Mouse (Mus musculus) liver, embryonic 15.5 days (tissue): ENCODE data around the gene Taf10. TPM values are rescaled to one million over a fixed set of nuclear protein-coding genes. Genes with fewer than 3 reads are reported as not detected.
"Not testable (repeated sequence)": the region's sequence is repeated elsewhere in the genome, so short reads cannot be mapped to it uniquely, and the experiment has no call there.

ENCODE experiments used
- ATAC-seq: fragments of 200-750 bp; cut with Nextera tagmentation; 2 replicates; pipeline ENCODE4 v1.8.0; 2017; ENCODE audit warnings: moderate number of reproducible peaks, mild to moderate bottlenecking, moderate library complexity; ENCODE audit not compliant: insufficient read depth
- H3K27ac ChIP-seq: fragments of 300-500 bp; sonication (generic); replicated peaks from 2 replicates; pipeline ENCODE4 v1.5.1; 2015; ENCODE audit warnings: mild to moderate bottlenecking, inconsistent platforms
- H3K27me3 ChIP-seq: fragments of 300-500 bp; sonication (generic); 2 replicates; pipeline ENCODE4 v1.6.1; 2015; ENCODE audit warnings: mild to moderate bottlenecking, inconsistent platforms
- H3K36me3 ChIP-seq: fragments of 300-500 bp; sonication (generic); replicated peaks from 2 replicates; pipeline ENCODE4 v1.6.1; 2015; ENCODE audit warnings: moderate library complexity, mild to moderate bottlenecking, inconsistent platforms
- H3K4me1 ChIP-seq: fragments of 300-500 bp; sonication (generic); replicated peaks from 2 replicates; pipeline ENCODE4 v1.6.1; 2015; ENCODE audit warnings: inconsistent platforms
- H3K4me2 ChIP-seq: fragments of 300-500 bp; sonication (generic); 2 replicates; pipeline ENCODE4 v1.6.1; 2015; ENCODE audit warnings: moderate library complexity, mild to moderate bottlenecking, inconsistent platforms
- H3K4me3 ChIP-seq: fragments of 300-500 bp; sonication (generic); replicated peaks from 2 replicates; pipeline ENCODE4 v1.5.1; 2015; ENCODE audit warnings: mild to moderate bottlenecking, inconsistent platforms
- H3K9ac ChIP-seq: fragments of 300-500 bp; sonication (generic); 2 replicates; pipeline ENCODE4 v1.6.1; 2015; ENCODE audit warnings: moderate library complexity, mild to moderate bottlenecking, inconsistent platforms
- H3K9me3 ChIP-seq: fragments of 300-500 bp; sonication (generic); replicated peaks from 2 replicates; pipeline ENCODE4 v1.6.1; 2016; ENCODE audit warnings: inconsistent platforms
- WGBS: fragments of 180-500 bp; shearing (Covaris S2); methylation state at CpG from one replicate; pipeline ENCODE4 v1.1.7; 2015; ENCODE audit warnings: mixed read lengths; ENCODE audit not compliant: insufficient replicate concordance; 5-methylcytosine and 5-hydroxymethylcytosine counted together
- polyA plus RNA-seq: library from polyadenylated mRNA; unstranded; fragments of >200 nt; fragmentation: Nextera tagmentation; extraction: Ambion mirVana; gene quantifications from 2 replicates; pipeline ENCODE4 v1.2.1, GENCODE M21; 2015

Gene Taf10
- polyA plus RNA-seq, 1 experiment from 2014 or later, result 110 TPM

- 75% methylated on average over 2 of the region's 2 CpGs for WGBS
- Histone ChIP-seq H3K4me1 (peaks cover 16% of the 10 kb centered on the region), H3K4me3 (no peak overlapping the region)
Observed at GRCm38 (mm10) chr7:105752716-105753115, 8.6 kb upstream of the Taf10 start.

DNA sequence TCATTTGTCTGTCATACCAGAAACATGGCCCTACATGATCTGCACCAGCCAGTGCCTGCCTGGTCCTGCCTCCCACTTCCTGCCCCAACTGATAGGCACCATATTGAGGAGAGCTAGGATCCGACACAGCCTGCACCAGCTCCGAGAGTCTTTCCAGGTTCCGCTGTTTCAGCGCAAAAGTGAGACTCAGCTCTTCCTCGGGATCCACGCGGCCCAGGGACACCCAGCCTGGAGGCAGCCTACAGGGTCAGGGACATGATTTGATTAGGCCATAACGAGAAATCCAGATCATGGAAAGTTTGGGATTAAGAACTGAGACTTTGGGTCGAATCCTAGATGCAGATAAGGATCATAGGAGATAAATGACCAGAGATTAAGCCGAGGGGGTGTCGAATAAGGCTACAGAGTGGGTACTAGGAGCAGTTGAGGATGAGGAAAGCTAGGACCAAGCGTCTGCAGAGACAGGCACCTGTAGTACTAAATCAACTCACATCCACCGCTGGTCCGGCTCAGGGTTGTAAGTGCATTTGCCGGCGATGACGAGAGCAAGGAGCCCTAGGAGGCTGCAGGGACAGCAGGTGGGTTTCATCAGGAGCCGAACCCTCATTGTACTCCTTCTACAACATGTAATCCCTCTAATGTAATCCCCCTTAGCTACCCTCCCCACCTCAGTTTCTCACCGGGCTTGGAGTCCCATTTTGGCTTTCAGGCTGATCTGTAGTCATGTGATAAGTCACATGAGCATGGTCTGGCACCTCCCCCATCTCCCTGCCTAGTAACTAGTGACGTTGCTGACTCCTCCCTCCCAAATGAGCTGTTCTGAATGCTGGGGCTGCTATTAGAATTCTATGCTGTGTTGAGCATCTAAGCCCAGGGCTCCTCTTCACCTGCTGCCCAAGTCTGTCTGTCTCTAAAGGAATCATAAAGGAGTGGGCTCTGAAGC lies 7.6 kb upstream of the Taf10 start, which contains the start of gene Tpp1:
Tpp1 (minus strand) TSS at position 745 of the 943 bp plus-strand sequence.
- H3K27ac ChIP-seq, result peak within 1 kb of the TSS; percentile 63
- H3K4me1 ChIP-seq, result peaks cover 16% of the 10 kb centered on the region
- peak within 1 kb of the TSS; percentile 74 for H3K9ac ChIP-seq
- 21% methylated on average over 20 of the region's 20 CpGs for WGBS
- H3K4me2 ChIP-seq, result peak within 1 kb of the TSS; percentile 78
- ATAC-seq, result peak; percentile 80
- no peaks in the 10 kb centered on the region for H3K9me3 ChIP-seq
- H3K36me3 ChIP-seq, result peaks cover 30% of the 10 kb centered on the region
- no peaks in the 10 kb centered on the region for H3K27me3 ChIP-seq
- H3K4me3 ChIP-seq, result peak within 1 kb of the TSS; percentile 73

More at GRCm38 (mm10) chr7:105752716-105753115, 8.6 kb upstream of the Taf10 start:
- H3K27ac ChIP-seq, result no peak overlapping the region
- H3K9ac ChIP-seq, result no peak overlapping the region
- no peak overlapping the region for H3K4me2 ChIP-seq
- H3K27me3 ChIP-seq, result no peaks in the 10 kb centered on the region
- H3K36me3 ChIP-seq, result peaks cover 21% of the 10 kb centered on the region
- no peak for ATAC-seq
- H3K9me3 ChIP-seq, result no peaks in the 10 kb centered on the region

- ATAC-seq, result no peak
- Histone ChIP-seq H3K4me2 (no peak overlapping the region), H3K27me3 (no peaks in the 10 kb centered on the region), H3K9ac (no peak overlapping the region), H3K9me3 (no peaks in the 10 kb centered on the region), H3K27ac (no peak overlapping the region), H3K4me1 (peaks cover 39% of the 10 kb centered on the region), H3K4me3 (no peak overlapping the region), H3K36me3 (peaks cover 42% of the 10 kb centered on the region)
- WGBS, result 65% methylated on average over 2 of the region's 2 CpGs
Observed at GRCm38 (mm10) chr7:105747776-105748175, 3.6 kb upstream of the Taf10 start.

DNA sequence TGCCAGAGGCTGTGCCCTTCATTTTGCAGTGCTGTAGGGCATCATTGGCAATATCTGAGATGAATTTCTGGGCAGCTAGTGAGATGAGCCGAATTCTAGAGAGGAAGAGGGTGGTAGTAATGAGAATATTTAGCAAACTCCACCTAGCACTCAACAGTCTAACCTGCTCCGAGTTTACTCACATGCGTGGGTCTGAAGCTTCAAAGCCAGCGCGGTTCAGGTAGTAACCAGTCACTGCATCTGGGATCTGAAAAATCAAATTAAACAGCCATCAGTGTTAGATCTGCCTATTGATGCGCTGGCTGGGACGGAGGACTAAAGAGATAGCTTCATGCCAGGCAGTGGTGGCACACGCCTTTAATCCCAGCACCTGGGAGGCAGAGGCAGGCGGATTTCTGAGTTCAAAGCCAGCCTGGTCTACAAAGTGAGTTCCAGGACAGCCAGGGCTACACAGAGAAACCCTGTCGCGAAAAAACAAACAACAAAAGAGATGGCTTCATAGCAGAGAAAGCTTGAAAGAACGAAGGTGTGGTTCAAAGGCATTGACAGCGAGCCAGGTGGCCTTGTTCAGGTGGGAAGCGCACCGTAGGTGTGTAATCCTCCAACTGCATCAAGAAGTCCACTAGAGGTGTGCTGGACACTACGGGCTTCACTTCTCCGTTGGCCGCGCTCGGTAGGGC lies 775 bp downstream of the Taf10 start:
- peak overlapping the region; percentile 87 for H3K27ac ChIP-seq
- not testable (repeated sequence) for ATAC-seq, H3K9me3 ChIP-seq, H3K27me3 ChIP-seq
- H3K36me3 ChIP-seq, result peaks cover 63% of the 10 kb centered on the region
- H3K4me2 ChIP-seq, result peak overlapping the region; percentile 89
- H3K4me3 ChIP-seq, result peak overlapping the region; percentile 97
- WGBS, result 24% methylated on average over 20 of the region's 20 CpGs
- peak overlapping the region; percentile 93 for H3K9ac ChIP-seq
- H3K4me1 ChIP-seq, result peaks cover 50% of the 10 kb centered on the region

DNA sequence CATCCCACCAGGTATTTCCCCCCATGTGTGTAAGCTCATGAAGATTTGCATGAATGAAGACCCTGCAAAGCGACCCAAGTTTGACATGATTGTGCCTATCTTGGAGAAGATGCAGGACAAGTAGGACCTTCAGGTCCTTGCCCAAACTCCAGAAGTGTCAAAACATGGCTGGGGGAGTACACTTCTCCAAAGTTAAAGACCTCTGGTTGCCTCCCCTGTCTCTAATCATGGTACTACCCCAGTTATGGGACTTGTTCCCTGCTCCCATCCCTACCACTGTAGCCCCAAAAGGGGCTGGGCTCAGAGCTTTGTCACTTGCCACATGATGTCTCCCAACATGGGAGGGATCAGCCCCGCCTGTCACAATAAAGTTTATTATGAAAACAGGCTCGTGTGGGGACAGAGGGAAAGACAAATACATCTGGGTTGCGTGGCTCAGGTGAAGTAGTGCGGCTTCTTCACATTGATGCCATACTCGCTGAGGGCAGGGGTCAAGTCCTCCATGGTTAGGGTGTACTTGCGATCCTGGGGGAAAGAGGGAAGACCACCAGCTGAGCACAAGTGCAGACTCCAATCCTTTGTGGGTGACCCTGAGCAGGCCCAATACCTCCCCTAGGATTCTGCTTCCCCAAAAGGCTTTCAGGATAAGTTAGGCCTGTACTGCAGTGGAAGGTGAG lies 1.5 kb downstream of the Taf10 start:
- Histone ChIP-seq H3K4me1 (peaks cover 57% of the 10 kb centered on the region), H3K9ac (peak overlapping the region; percentile 93; the same call in 1 of the 2 replicates), H3K36me3 (peaks cover 56% of the 10 kb centered on the region), H3K4me2 (peak overlapping the region; percentile 89), H3K4me3 (peak overlapping the region; percentile 97)
- not testable (repeated sequence) for H3K9me3 ChIP-seq, H3K27me3 ChIP-seq, H3K27ac ChIP-seq, ATAC-seq
- WGBS, result 72% methylated on average over 7 of the region's 7 CpGs

DNA sequence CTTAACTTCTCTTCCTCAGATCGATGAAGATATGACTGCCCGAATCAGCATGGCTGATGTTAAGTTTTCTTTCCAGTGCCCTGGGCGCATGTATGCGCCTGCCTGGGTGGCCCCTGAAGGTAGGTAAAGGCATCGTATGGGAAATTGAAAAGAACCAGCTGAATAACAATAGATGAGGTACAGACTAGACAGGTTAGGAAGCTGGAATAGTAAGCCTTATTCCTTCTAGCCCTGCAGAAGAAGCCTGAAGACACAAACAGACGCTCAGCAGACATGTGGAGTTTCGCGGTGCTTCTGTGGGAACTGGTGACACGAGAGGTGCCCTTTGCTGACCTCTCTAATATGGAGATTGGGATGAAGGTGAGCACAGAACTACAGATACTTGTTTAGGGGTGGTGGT lies 2.2 kb downstream of the Taf10 start:
- Histone ChIP-seq H3K9me3 (no peaks in the 10 kb centered on the region), H3K4me1 (peaks cover 61% of the 10 kb centered on the region), H3K36me3 (peaks cover 49% of the 10 kb centered on the region), H3K4me3 (no peak overlapping the region), H3K9ac (no peak overlapping the region), H3K4me2 (no peak overlapping the region), H3K27ac (no peak overlapping the region), H3K27me3 (no peaks in the 10 kb centered on the region)
- WGBS, result 79% methylated on average over 9 of the region's 9 CpGs
- no peak for ATAC-seq

DNA sequence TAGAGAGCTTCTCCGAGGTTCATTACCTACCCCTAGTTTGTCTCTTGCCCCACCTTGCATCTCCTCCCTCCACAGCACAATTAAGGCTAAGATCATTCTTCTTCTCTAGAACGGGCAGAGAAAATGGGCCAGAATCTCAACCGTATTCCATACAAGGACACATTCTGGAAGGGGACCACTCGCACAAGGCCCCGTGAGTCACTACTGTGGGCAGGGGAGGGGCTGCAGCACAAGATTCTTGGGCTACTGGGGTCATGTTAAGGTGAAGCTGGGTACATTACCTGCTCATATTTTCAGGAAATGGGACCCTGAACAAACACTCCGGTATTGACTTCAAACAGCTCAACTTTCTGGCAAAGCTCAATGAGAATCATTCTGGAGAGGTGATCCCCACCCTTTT lies 3.3 kb downstream of the Taf10 start:
- Histone ChIP-seq H3K9ac (no peak overlapping the region), H3K27ac (no peak overlapping the region), H3K4me2 (no peak overlapping the region), H3K27me3 (no peaks in the 10 kb centered on the region), H3K9me3 (no peaks in the 10 kb centered on the region), H3K4me3 (no peak overlapping the region), H3K36me3 (peaks cover 39% of the 10 kb centered on the region), H3K4me1 (peaks cover 64% of the 10 kb centered on the region)
- no peak for ATAC-seq
- 78% methylated on average over 6 of the region's 6 CpGs for WGBS

GRCm38 (mm10) chr7:105740089-105740795 lies 3.9 kb downstream of the Taf10 start:
- H3K9ac ChIP-seq, result no peak overlapping the region
- no peak overlapping the region for H3K4me2 ChIP-seq
- H3K27me3 ChIP-seq, result no peaks in the 10 kb centered on the region
- H3K4me3 ChIP-seq, result no peak overlapping the region
- peaks cover 39% of the 10 kb centered on the region for H3K36me3 ChIP-seq
- 80% methylated on average over 13 of the region's 13 CpGs for WGBS
- H3K9me3 ChIP-seq, result no peaks in the 10 kb centered on the region
- ATAC-seq, result no peak
- no peak overlapping the region for H3K27ac ChIP-seq
- H3K4me1 ChIP-seq, result peaks cover 67% of the 10 kb centered on the region

DNA sequence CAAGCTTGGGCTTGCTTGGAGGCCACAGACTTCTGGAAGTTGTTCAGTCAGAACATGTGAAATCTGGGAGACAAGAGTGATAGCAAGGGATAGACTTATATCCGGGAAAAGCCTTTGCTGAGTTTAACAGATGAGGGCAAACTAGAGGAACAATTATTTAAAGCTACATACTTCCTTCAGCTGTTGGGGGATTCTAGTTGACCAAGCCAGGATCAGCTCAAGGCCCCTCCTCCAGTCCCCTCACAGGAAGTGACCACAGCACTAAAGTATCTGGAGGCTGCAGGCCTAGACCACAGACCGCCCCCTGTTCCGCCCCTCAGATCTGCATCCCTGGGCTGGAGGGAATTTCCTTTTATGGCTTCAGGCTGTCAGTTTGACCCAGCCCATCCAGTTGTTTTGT lies 5.2 kb downstream of the Taf10 start:
- H3K27ac ChIP-seq, result peak overlapping the region; percentile 72
- peaks cover 63% of the 10 kb centered on the region for H3K4me1 ChIP-seq
- no peaks in the 10 kb centered on the region for H3K9me3 ChIP-seq
- ATAC-seq, result no peak
- 32% methylated on average over 3 of the region's 3 CpGs for WGBS
- peak overlapping the region; percentile 33 for H3K9ac ChIP-seq
- H3K27me3 ChIP-seq, result no peaks in the 10 kb centered on the region
- H3K36me3 ChIP-seq, result peaks cover 48% of the 10 kb centered on the region
- H3K4me2 ChIP-seq, result peak overlapping the region; percentile 95
- peak overlapping the region; percentile 92 for H3K4me3 ChIP-seq

GRCm38 (mm10) chr7:105738286-105738685 lies 5.9 kb downstream of the Taf10 start:
- WGBS, result 21% methylated on average over 2 of the region's 2 CpGs
- peak overlapping the region; percentile 72 for H3K27ac ChIP-seq
- H3K9ac ChIP-seq, result peak overlapping the region; percentile 33
- H3K4me2 ChIP-seq, result peak overlapping the region; percentile 95
- H3K9me3 ChIP-seq, result no peaks in the 10 kb centered on the region
- no peaks in the 10 kb centered on the region for H3K27me3 ChIP-seq
- peaks cover 55% of the 10 kb centered on the region for H3K36me3 ChIP-seq
- no peak for ATAC-seq
- H3K4me3 ChIP-seq, result peak overlapping the region; percentile 92
- peaks cover 59% of the 10 kb centered on the region for H3K4me1 ChIP-seq
